Comparison of ENCODE assay signal across 10 mouse cellular contexts in genomic region chr7:16617045-16617444, GRCm38 (mm10). TPM values are rescaled to one million over a fixed set of nuclear protein-coding genes. Genes with fewer than 3 reads are reported as not detected.
A peak's percentile ranks its signal among the peaks of the same experiment; 100 is the strongest.
DNase-seq lines count a peak whose midpoint lies in the region; ATAC-seq and TF ChIP-seq lines count a peak whose summit lies in the region.
"Had no signal": no experiment of that assay in that cellular context is flagged by ENCODE, and none has a peak within 500 bp of the region (broad histone marks: within the 10 kb centered on the region; RNA-seq: fewer than 3 reads in every experiment).

No protein-coding gene starts in this region.

- H3K4me1 ChIP-seq in heart, embryonic 11.5 days (ENCODE audit: control insufficient read depth, insufficient read depth, low read length) = peaks cover 23% of the 10 kb centered on the region
- H3K4me1 ChIP-seq in thymus, adult 2 months (replicated peaks; ENCODE audit: control insufficient read depth, insufficient read depth, low read length) = peaks cover 21% of the 10 kb centered on the region

- WGBS in heart, embryonic 11.5 days (ENCODE audit: insufficient replicate concordance) = 20% methylated on average over 2 of the region's 2 CpGs
- WGBS in thymus, adult 2 months = 30% methylated on average over 2 of the region's 2 CpGs

- H3K27ac ChIP-seq in heart, embryonic 11.5 days (ENCODE audit: low read depth, low read length) = no peak overlapping the region
- no peak overlapping the region for H3K27ac ChIP-seq in thymus, adult 2 months (ENCODE audit: control insufficient read depth, insufficient read depth, low read length)
- H3K27ac ChIP-seq: hindbrain, embryonic 15.5 days had no signal

- no peak for TF ChIP-seq POLR2A in thymus, adult 2 months (IDR thresholded peaks at IDR 0.05; ENCODE audit: control insufficient read depth, extremely low read depth, insufficient read depth, low read length, poor library complexity)

- no peaks in the 10 kb centered on the region for H3K36me3 ChIP-seq in heart, embryonic 11.5 days (ENCODE audit: control insufficient read depth, insufficient read depth, low read length)
- no peaks in the 10 kb centered on the region for H3K36me3 ChIP-seq in thymus, adult 2 months (ENCODE audit: control insufficient read depth, insufficient read depth, low read length)
- H3K36me3 ChIP-seq: hindbrain, embryonic 15.5 days had no signal

- H3K9me3 ChIP-seq in heart, embryonic 11.5 days (replicated peaks; ENCODE audit: control insufficient read depth, low read length) = no peaks in the 10 kb centered on the region
- H3K9me3 ChIP-seq: hindbrain, embryonic 15.5 days had no signal

- peak; percentile 52 to 85 for DNase-seq in heart, adult 18-20 months
- peak; percentile 42 for DNase-seq in thymus, adult 2 months
- DNase-seq in thymus, adult 18-20 months = no peak
- peak; percentile 79 to 81 for DNase-seq in cerebellum, postnatal 14 days
- peak; percentile 58 to 80 for DNase-seq in kidney, postnatal 25 days
- peak; percentile 76 for DNase-seq in lung, postnatal 36 days

- no peak overlapping the region for H3K4me3 ChIP-seq in heart, embryonic 11.5 days (ENCODE audit: low read depth, low read length)
- H3K4me3 ChIP-seq in thymus, adult 2 months (ENCODE audit: control insufficient read depth, insufficient read depth, low read length) = no peak overlapping the region
- H3K4me3 ChIP-seq: hindbrain, embryonic 15.5 days had no signal

- no peak overlapping the region for H3K9ac ChIP-seq in heart, embryonic 11.5 days (ENCODE audit: low read depth, low read length)
- H3K9ac ChIP-seq: hindbrain, embryonic 15.5 days had no signal

- no peak for TF ChIP-seq CTCF in thymus, adult 2 months (IDR thresholded peaks at IDR 0.05; ENCODE audit: borderline replicate concordance, control insufficient read depth, extremely low read depth, insufficient read depth, low read length, poor library complexity)

- no peak for ATAC-seq in heart, embryonic 11.5 days (replicated peaks; ENCODE audit: insufficient number of reproducible peaks, low FRiP score, low TSS enrichment)
- ATAC-seq in granulocyte monocyte progenitor cell, adult 5-6 weeks (replicated peaks; ENCODE audit: poor library complexity, severe bottlenecking) = no peak

- no peak overlapping the region for H3K4me2 ChIP-seq in heart, embryonic 11.5 days
- H3K4me2 ChIP-seq: hindbrain, embryonic 15.5 days had no signal

- H3K27me3 ChIP-seq in heart, embryonic 11.5 days (ENCODE audit: control insufficient read depth, insufficient read depth, low read length) = no peaks in the 10 kb centered on the region
- H3K27me3 ChIP-seq in thymus, adult 2 months (ENCODE audit: control insufficient read depth, insufficient read depth, low read length) = peaks cover 3% of the 10 kb centered on the region; the same call in 1 of the 2 replicates

RNA-seq across cellular contexts. Expression of gene Arhgap35, which starts 2.3 kb away (rescaled TPM):
- 10 to 100 TPM; 31.8 to 33.9 TPM for total RNA-seq in heart, adult 18-20 months (2021)
- polyA plus RNA-seq in heart, embryonic 11.5 days (2014; fragmentation: Nextera tagmentation; extraction: Ambion mirVana) = 15.9 and 17.2 TPM in 2 replicates
- 13.4 and 14.4 TPM in 2 replicates for polyA plus RNA-seq in thymus, adult 2 months (2012; rRNA removed)
- 7.6 and 10.9 TPM in 2 replicates for total RNA-seq in granulocyte monocyte progenitor cell, adult 5-6 weeks (2014; fragmentation: Nextera tagmentation)
- total RNA-seq in granulocyte monocyte progenitor cell, adult 5-6 weeks (2017) = 6.6 and 7.6 TPM in 2 replicates

RNA-seq across cellular contexts. Expression of gene Ceacam15, which starts 58.5 kb away (rescaled TPM):
- not detected for total RNA-seq in heart, adult 18-20 months (2021)
- polyA plus RNA-seq in heart, embryonic 11.5 days (2014; fragmentation: Nextera tagmentation; extraction: Ambion mirVana) = 0.11 and 0.21 TPM in 2 replicates
- 0.75 and 0.84 TPM in 2 replicates for polyA plus RNA-seq in thymus, adult 2 months (2012; rRNA removed)
- total RNA-seq in granulocyte monocyte progenitor cell, adult 5-6 weeks (2014; fragmentation: Nextera tagmentation) = not detected in 2 replicates
- total RNA-seq in granulocyte monocyte progenitor cell, adult 5-6 weeks (2017) = not detected in 2 replicates
- polyA plus RNA-seq: hindbrain, embryonic 15.5 days; neural tube, embryonic 14.5 days had no signal

Comparison
In these comparisons a context has a peak if more than half of its experiments do, and no peak if none do; other contexts are left out.
1. DNase-seq: peak in heart, adult 18-20 months (2 of 2), thymus, adult 2 months (single experiment), cerebellum, postnatal 14 days (2 of 2), kidney, postnatal 25 days (2 of 2) and lung, postnatal 36 days (single experiment); none in thymus, adult 18-20 months (0 of 2).